Mouse (Mus musculus): Measurements from ENCODE around the gene Olfr1339. TPM values are rescaled to one million over a fixed set of nuclear protein-coding genes. Genes with fewer than 3 reads are reported as not detected.

The Olfr1339 gene
- not detected in 2 replicates for polyA plus RNA-seq (2015; fragmentation: Nextera tagmentation; extraction: Ambion mirVana)

DNA sequence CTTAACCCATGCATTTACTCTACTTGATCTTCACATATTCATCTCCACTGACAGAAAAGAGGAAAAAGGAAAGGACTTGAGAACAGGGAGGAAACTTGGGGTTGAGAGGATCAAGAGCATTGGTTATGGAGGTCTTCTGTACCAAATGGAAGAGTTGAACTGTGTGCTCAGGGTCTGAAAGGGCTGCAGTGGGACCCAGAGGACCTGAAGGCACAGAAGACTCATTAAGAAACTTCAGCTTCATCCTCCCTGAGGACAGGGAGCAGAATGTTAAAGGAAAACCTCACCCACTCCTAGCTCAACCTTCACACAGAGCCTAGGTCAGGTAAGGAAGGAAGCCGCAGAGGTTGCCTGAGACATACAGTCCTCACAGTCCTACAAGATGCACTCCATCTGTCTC, at the start of gene Olfr1339:
Olfr1339 (plus strand) TSS at position 301 of the 400 bp plus-strand sequence.
- Histone ChIP-seq H3K4me3 (no peak within 1 kb of the TSS), H3K27ac (no peak within 1 kb of the TSS), H3K4me1 (no peaks in the 10 kb centered on the region), H3K9me3 (replicated peaks) (no peaks in the 10 kb centered on the region), H3K27me3 (no peaks in the 10 kb centered on the region), H3K36me3 (ENCODE audit: poor library complexity, severe bottlenecking) (no peaks in the 10 kb centered on the region), H3K4me2 (no peak within 1 kb of the TSS), H3K9ac (no peak within 1 kb of the TSS)
- no peak for ATAC-seq
- WGBS: 100% methylated on average over 1 of the region's 1 CpGs

DNA sequence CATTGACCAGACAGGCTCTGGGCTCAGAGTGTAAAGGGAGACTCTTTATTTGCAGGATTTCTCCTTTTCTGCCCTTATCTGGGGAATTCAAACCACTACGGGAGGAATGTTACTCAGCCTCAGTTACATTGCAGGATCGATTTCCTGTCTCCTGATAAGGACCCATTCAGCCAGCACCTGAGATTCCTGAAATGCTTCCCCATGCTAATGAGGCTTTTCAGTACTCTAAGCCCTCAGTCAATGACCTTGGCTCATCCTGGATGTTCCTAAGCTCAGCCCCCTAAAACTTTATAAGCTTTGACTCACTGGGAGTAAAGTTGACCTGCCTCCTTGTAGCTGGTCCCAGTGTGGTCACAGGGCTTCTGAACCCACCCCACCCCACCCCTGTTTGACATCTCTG, 44.9 kb upstream of the Olfr1339 start:
- Histone ChIP-seq H3K27me3 (no peaks in the 10 kb centered on the region), H3K9ac (no peak overlapping the region), H3K4me3 (no peak overlapping the region), H3K27ac (no peak overlapping the region), H3K4me1 (no peaks in the 10 kb centered on the region), H3K9me3 (replicated peaks) (no peaks in the 10 kb centered on the region), H3K36me3 (ENCODE audit: poor library complexity, severe bottlenecking) (no peaks in the 10 kb centered on the region), H3K4me2 (no peak overlapping the region)
- no peak for ATAC-seq
- 84% methylated on average over 2 of the region's 2 CpGs for WGBS

GRCm38 (mm10) chr4:118692412-118692973, 39.5 kb upstream of the Olfr1339 start, which contains the start of gene Olfr1342:
TSS of gene Olfr1342 (minus strand) at chr4:118692756.
- H3K4me2 ChIP-seq: no peak within 1 kb of the TSS
- no peak within 1 kb of the TSS for H3K27ac ChIP-seq
- no peak within 1 kb of the TSS for H3K9ac ChIP-seq
- no peaks in the 10 kb centered on the region for H3K27me3 ChIP-seq
- no peak for ATAC-seq
- no peaks in the 10 kb centered on the region for H3K36me3 ChIP-seq (ENCODE audit: poor library complexity, severe bottlenecking)
- WGBS: 56% methylated on average over 12 of the region's 12 CpGs
- no peaks in the 10 kb centered on the region for H3K9me3 ChIP-seq (replicated peaks)
- no peak within 1 kb of the TSS for H3K4me3 ChIP-seq
- 0 out of 2 replicates have a peak, but pooled peaks cover 3% of the 10 kb centered on the region for H3K4me1 ChIP-seq

- no peaks in the 10 kb centered on the region for H3K9me3 ChIP-seq (replicated peaks)
- no peak overlapping the region for H3K4me3 ChIP-seq
- H3K9ac ChIP-seq: no peak overlapping the region
- no peak overlapping the region for H3K4me2 ChIP-seq
- no peak for ATAC-seq
- 0 out of 2 replicates have a peak, but pooled peaks cover 3% of the 10 kb centered on the region for H3K4me1 ChIP-seq
- H3K36me3 ChIP-seq (ENCODE audit: poor library complexity, severe bottlenecking): no peaks in the 10 kb centered on the region
- 31% methylated on average over 2 of the region's 2 CpGs for WGBS
- no peaks in the 10 kb centered on the region for H3K27me3 ChIP-seq
- H3K27ac ChIP-seq: no peak overlapping the region
Measured at GRCm38 (mm10) chr4:118693812-118694211, 38.2 kb upstream of the Olfr1339 start.

DNA sequence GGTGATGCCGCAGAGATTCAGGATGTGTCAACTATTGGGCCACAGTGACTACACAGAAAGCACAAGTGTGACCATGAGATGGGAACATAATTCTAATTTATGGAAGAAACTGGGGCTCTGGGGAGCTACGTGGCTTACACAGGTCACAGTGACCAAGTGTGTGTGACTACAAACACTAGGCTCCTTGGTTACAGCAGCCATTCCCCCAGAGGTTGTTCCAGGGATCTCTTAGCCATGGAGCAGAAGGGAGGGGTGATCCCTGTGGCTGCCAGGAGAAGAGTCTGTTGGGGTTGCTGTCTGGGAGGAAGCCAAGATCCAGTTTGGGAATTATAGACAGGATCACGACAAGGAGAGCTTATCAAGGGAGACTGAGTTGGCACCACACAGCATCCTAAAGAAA, 28.8 kb upstream of the Olfr1339 start, which contains the start of gene Olfr1341:
Olfr1341 (plus strand) TSS at position 301 of the 400 bp plus-strand sequence.
- H3K4me1 ChIP-seq: no peaks in the 10 kb centered on the region
- no peak within 1 kb of the TSS for H3K4me2 ChIP-seq
- 86% methylated on average over 3 of the region's 3 CpGs for WGBS
- H3K9ac ChIP-seq: no peak within 1 kb of the TSS
- no peaks in the 10 kb centered on the region for H3K9me3 ChIP-seq (replicated peaks)
- H3K27ac ChIP-seq: no peak within 1 kb of the TSS
- no peaks in the 10 kb centered on the region for H3K36me3 ChIP-seq (ENCODE audit: poor library complexity, severe bottlenecking)
- H3K4me3 ChIP-seq: no peak within 1 kb of the TSS
- ATAC-seq: no peak
- H3K27me3 ChIP-seq: no peaks in the 10 kb centered on the region

- WGBS: 84% methylated on average over 5 of the region's 5 CpGs
- Histone ChIP-seq H3K36me3 (ENCODE audit: poor library complexity, severe bottlenecking) (no peaks in the 10 kb centered on the region), H3K9me3 (replicated peaks) (no peaks in the 10 kb centered on the region), H3K4me1 (no peaks in the 10 kb centered on the region), H3K27ac (no peak overlapping the region), H3K27me3 (no peaks in the 10 kb centered on the region), H3K4me2 (no peak overlapping the region), H3K4me3 (no peak overlapping the region), H3K9ac (no peak overlapping the region)
- no peak for ATAC-seq
Measured at GRCm38 (mm10) chr4:118708086-118708485, 23.9 kb upstream of the Olfr1339 start.

DNA sequence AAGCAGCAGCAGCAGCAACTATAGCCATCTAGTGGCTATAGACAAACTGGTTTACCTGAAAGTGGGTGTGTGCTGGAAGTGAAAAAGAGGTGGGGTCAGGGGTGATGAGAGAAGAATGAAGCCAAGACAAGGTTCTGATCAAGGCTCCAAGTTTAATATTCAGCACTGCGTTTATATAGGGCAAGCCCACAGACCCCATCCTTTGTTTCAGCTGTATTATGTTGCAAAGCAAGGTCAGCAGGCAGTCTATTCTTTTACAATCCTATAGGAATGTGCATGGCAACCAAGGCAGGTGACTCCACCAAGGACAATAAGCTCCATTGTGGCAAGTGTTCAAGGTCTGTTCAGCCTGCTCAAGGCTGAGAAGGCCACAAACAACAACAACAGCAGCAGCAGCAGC, 20.3 kb upstream of the Olfr1339 start:
- no peaks in the 10 kb centered on the region for H3K4me1 ChIP-seq
- no peaks in the 10 kb centered on the region for H3K36me3 ChIP-seq (ENCODE audit: poor library complexity, severe bottlenecking)
- H3K27me3 ChIP-seq: no peaks in the 10 kb centered on the region
- H3K27ac ChIP-seq: no peak overlapping the region
- no peak overlapping the region for H3K9ac ChIP-seq
- ATAC-seq: no peak
- no peak overlapping the region for H3K4me2 ChIP-seq
- no peaks in the 10 kb centered on the region for H3K9me3 ChIP-seq (replicated peaks)
- H3K4me3 ChIP-seq: no peak overlapping the region
- WGBS: 25% methylated on average over 1 of the region's 1 CpGs

DNA sequence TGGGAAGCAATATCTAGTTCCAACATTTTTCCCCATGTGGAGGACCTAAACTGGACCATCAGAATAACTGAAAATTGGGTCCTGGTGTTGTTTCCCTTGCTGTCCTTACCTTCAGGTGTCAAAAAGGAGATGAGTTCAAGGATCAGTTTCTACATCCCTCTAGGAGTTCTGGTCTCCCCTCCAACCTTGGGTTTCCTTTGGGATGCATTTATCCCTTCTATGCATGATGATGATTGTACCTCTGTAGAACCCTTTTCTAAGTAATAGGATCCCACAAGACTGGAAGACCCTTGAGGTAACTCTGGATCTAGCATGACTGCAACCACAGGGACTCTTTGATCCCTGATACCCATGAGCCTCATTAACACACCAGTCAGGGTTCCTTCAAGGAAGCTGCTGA, 12.1 kb upstream of the Olfr1339 start, which contains the start of gene Olfr1340:
Olfr1340 (plus strand) TSS at position 301 of the 400 bp plus-strand sequence.
- no peak within 1 kb of the TSS for H3K27ac ChIP-seq
- H3K4me1 ChIP-seq: no peaks in the 10 kb centered on the region
- no peaks in the 10 kb centered on the region for H3K9me3 ChIP-seq (replicated peaks)
- no peaks in the 10 kb centered on the region for H3K36me3 ChIP-seq (ENCODE audit: poor library complexity, severe bottlenecking)
- H3K4me3 ChIP-seq: no peak within 1 kb of the TSS
- no peak within 1 kb of the TSS for H3K9ac ChIP-seq
- no peaks in the 10 kb centered on the region for H3K27me3 ChIP-seq
- ATAC-seq: no peak
- no peak within 1 kb of the TSS for H3K4me2 ChIP-seq

- ATAC-seq: no peak
- Histone ChIP-seq H3K36me3 (ENCODE audit: poor library complexity, severe bottlenecking) (no peaks in the 10 kb centered on the region), H3K4me3 (no peak overlapping the region), H3K4me1 (no peaks in the 10 kb centered on the region), H3K27ac (no peak overlapping the region), H3K9ac (no peak overlapping the region), H3K9me3 (replicated peaks) (no peaks in the 10 kb centered on the region), H3K4me2 (no peak overlapping the region), H3K27me3 (no peaks in the 10 kb centered on the region)
- 56% methylated on average over 10 of the region's 10 CpGs for WGBS
Measured at GRCm38 (mm10) chr4:118721742-118722483, 10.1 kb upstream of the Olfr1339 start.

GRCm38 (mm10) chr4:118739574-118739973, 7.6 kb downstream of the Olfr1339 start:
- Histone ChIP-seq H3K9ac (no peak overlapping the region), H3K4me3 (no peak overlapping the region), H3K27me3 (peaks cover 25% of the 10 kb centered on the region; the same call in 1 of the 2 replicates), H3K4me2 (no peak overlapping the region), H3K36me3 (ENCODE audit: poor library complexity, severe bottlenecking) (no peaks in the 10 kb centered on the region), H3K4me1 (peaks cover 4% of the 10 kb centered on the region; the same call in 1 of the 2 replicates), H3K9me3 (replicated peaks) (no peaks in the 10 kb centered on the region), H3K27ac (no peak overlapping the region)
- WGBS: 54% methylated on average over 3 of the region's 3 CpGs
- no peak for ATAC-seq

DNA sequence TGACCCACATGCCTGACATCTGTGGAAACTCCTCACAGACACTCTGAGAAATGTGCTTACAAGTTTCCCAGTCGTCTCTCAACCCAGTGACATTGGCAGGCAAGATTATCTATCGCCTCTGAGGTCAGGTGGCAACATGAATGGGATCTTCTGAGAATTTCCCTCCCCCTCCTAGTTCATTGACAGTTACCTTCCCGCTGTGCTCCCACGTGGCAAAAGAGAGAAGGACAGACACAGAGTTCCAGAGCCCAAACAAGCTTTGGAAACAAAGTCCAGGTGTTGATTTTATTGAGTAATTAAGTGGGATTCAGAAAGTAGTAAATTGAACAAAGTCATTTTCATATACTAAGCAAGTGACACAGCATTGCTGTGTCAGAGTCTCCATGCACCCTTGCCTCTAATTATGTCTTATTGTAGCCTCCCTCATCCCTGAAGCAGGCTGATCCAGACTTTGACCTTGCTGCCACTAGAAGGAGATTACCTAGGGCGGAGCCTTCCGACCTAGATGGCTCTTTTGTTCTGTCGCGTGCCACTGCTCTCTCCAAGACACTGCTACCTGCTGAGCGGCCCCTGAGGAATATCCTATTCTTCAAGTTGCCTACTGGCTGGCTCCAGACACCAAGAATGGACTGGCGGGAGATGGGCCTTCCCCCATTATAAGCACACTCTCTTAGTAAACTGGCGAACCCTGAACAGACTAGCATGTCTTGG, 9.2 kb downstream of the Olfr1339 start:
- H3K4me2 ChIP-seq: no peak overlapping the region

DNA sequence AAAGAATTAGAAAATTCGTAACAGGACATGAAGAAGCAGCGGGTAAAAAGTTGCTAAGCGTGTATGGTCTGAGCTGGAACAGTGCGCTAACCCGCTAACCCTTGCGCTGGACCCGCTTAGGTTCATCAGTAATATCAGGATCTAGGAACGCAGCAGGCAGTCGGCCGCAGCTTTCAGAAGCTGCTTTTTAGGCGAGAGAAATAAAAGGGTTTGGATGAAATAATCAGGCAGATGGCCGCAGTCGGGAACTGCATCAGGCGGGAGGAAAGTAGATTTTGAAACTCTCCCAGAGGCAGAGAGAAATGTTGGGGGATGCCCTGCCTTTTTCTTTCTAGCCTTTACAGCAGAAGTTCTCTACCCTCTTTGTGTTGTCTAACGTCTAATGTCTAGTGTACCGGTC, 9.9 kb downstream of the Olfr1339 start:
- WGBS: 2% methylated on average over 16 of the region's 16 CpGs
- no peaks in the 10 kb centered on the region for H3K36me3 ChIP-seq (ENCODE audit: poor library complexity, severe bottlenecking)
- no peak overlapping the region for H3K4me3 ChIP-seq
- H3K9me3 ChIP-seq (replicated peaks): 0 out of 2 replicates have a peak, but pooled peaks cover 8% of the 10 kb centered on the region
- peaks cover 4% of the 10 kb centered on the region; the same call in 1 of the 2 replicates for H3K4me1 ChIP-seq
- peak overlapping the region; percentile 30 for H3K4me2 ChIP-seq
- no peak overlapping the region for H3K27ac ChIP-seq
- no peak for ATAC-seq
- H3K9ac ChIP-seq: no peak overlapping the region
- H3K27me3 ChIP-seq: peaks cover 25% of the 10 kb centered on the region; the same call in 1 of the 2 replicates

More for the DNA sequence above, 9.2 kb downstream of the Olfr1339 start:
- no peak overlapping the region for H3K27ac ChIP-seq
- H3K4me3 ChIP-seq: no peak overlapping the region
- 0 out of 2 replicates have a peak, but pooled peaks cover under 1% of the 10 kb centered on the region for H3K9me3 ChIP-seq (replicated peaks)
- H3K36me3 ChIP-seq (ENCODE audit: poor library complexity, severe bottlenecking): no peaks in the 10 kb centered on the region
- 2% methylated on average over 11 of the region's 11 CpGs for WGBS
- H3K9ac ChIP-seq: no peak overlapping the region
- peaks cover 25% of the 10 kb centered on the region; the same call in 1 of the 2 replicates for H3K27me3 ChIP-seq
- H3K4me1 ChIP-seq: peaks cover 4% of the 10 kb centered on the region; the same call in 1 of the 2 replicates
- ATAC-seq: no peak

Data from forebrain, embryonic 13.5 days (tissue).